Mouse (Mus musculus): Measurements from ENCODE around the gene Hectd1. TPM values are rescaled to one million over a fixed set of nuclear protein-coding genes. Genes with fewer than 3 reads are reported as not detected.
A peak's percentile ranks its signal among the peaks of the same experiment; 100 is the strongest.

Gene Hectd1
- total and polyA plus RNA-seq, 3 experiments, result 17.3 to 85.1 (median 74.9) TPM

GRCm38 (mm10) chr12:51747348-51747747, 82.0 kb downstream of the Hectd1 start:
- Histone ChIP-seq H3K9ac (ENCODE audit: low read depth, low read length) (no peak overlapping the region), H3K27ac (no peak overlapping the region), H3K27me3 (ENCODE audit: control insufficient read depth, insufficient read depth, low read length) (no peaks in the 10 kb centered on the region), H3K79me2 (replicated peaks; ENCODE audit: control insufficient read depth, insufficient read depth, low read length) (no peaks in the 10 kb centered on the region), H3K36me3 (ENCODE audit: control insufficient read depth, insufficient read depth, low read length) (peaks cover 16% of the 10 kb centered on the region), H3K4me1 (ENCODE audit: control insufficient read depth, insufficient read depth, low read length) (no peaks in the 10 kb centered on the region), H3K4me3 (no peak overlapping the region)
- WGBS, result 90% methylated on average over 2 of the region's 2 CpGs
- DNase-seq, result no peak
- intact Hi-C loops (cut with DNase I), result loop anchor here (10.0 kb wide), 1 partner anchor 343 kb away; no protein-coding TSS in a partner anchor
- peak; percentile 59 for TF ChIP-seq CTCF (IDR thresholded peaks at IDR 0.05)
- TF ChIP-seq POLR2A (IDR thresholded peaks at IDR 0.05; ENCODE audit: insufficient read depth, low read depth, low read length), result no peak
- no peak for TF ChIP-seq EP300 (IDR thresholded peaks at IDR 0.05; ENCODE audit: insufficient read depth, low read depth, low read length)

GRCm38 (mm10) chr12:51744957-51745356, 84.4 kb downstream of the Hectd1 start:
- Histone ChIP-seq H3K79me2 (replicated peaks; ENCODE audit: control insufficient read depth, insufficient read depth, low read length) (no peaks in the 10 kb centered on the region), H3K4me3 (no peak overlapping the region), H3K27ac (no peak overlapping the region), H3K27me3 (ENCODE audit: control insufficient read depth, insufficient read depth, low read length) (no peaks in the 10 kb centered on the region), H3K9ac (ENCODE audit: low read depth, low read length) (no peak overlapping the region), H3K4me1 (ENCODE audit: control insufficient read depth, insufficient read depth, low read length) (no peaks in the 10 kb centered on the region), H3K36me3 (ENCODE audit: control insufficient read depth, insufficient read depth, low read length) (peaks cover 16% of the 10 kb centered on the region)
- intact Hi-C loops (cut with DNase I), result loop anchor here (10.0 kb wide), 1 partner anchor 340 kb away; no protein-coding TSS in a partner anchor
- TF ChIP-seq CTCF (IDR thresholded peaks at IDR 0.05) (no peak), EP300 (IDR thresholded peaks at IDR 0.05; ENCODE audit: insufficient read depth, low read depth, low read length) (no peak), POLR2A (IDR thresholded peaks at IDR 0.05; ENCODE audit: insufficient read depth, low read depth, low read length) (no peak)
- WGBS, result 74% methylated on average over 6 of the region's 6 CpGs
- no peak for DNase-seq

GRCm38 (mm10) chr12:51741690-51742089, 87.6 kb downstream of the Hectd1 start:
- WGBS, result 90% methylated on average over 6 of the region's 6 CpGs
- Histone ChIP-seq H3K27ac (no peak overlapping the region), H3K9ac (ENCODE audit: low read depth, low read length) (no peak overlapping the region), H3K36me3 (ENCODE audit: control insufficient read depth, insufficient read depth, low read length) (peaks cover 6% of the 10 kb centered on the region), H3K4me3 (no peak overlapping the region), H3K4me1 (ENCODE audit: control insufficient read depth, insufficient read depth, low read length) (peaks cover 3% of the 10 kb centered on the region; the same call in 1 of the 2 replicates), H3K27me3 (ENCODE audit: control insufficient read depth, insufficient read depth, low read length) (no peaks in the 10 kb centered on the region), H3K79me2 (replicated peaks; ENCODE audit: control insufficient read depth, insufficient read depth, low read length) (no peaks in the 10 kb centered on the region)
- TF ChIP-seq CTCF (IDR thresholded peaks at IDR 0.05), result peak; percentile 91
- no peak for TF ChIP-seq EP300 (IDR thresholded peaks at IDR 0.05; ENCODE audit: insufficient read depth, low read depth, low read length)
- DNase-seq, result peak in 1 of 2 experiments; percentile 25
- intact Hi-C loops (cut with DNase I), result loop anchor here (1.0 to 10.0 kb wide), 2 partner anchors 73 to 337 kb away; no protein-coding TSS in a partner anchor

GRCm38 (mm10) chr12:51736807-51737206, 92.5 kb downstream of the Hectd1 start:
- H3K4me1 ChIP-seq (ENCODE audit: control insufficient read depth, insufficient read depth, low read length), result peaks cover 3% of the 10 kb centered on the region; the same call in 1 of the 2 replicates
- no peaks in the 10 kb centered on the region for H3K36me3 ChIP-seq (ENCODE audit: control insufficient read depth, insufficient read depth, low read length)
- no peak for DNase-seq
- TF ChIP-seq EP300 (IDR thresholded peaks at IDR 0.05; ENCODE audit: insufficient read depth, low read depth, low read length), result no peak
- no peak for TF ChIP-seq CTCF (IDR thresholded peaks at IDR 0.05)
- no peak for TF ChIP-seq POLR2A (IDR thresholded peaks at IDR 0.05; ENCODE audit: insufficient read depth, low read depth, low read length)
- intact Hi-C loops (cut with DNase I), result no loop called here
- no peaks in the 10 kb centered on the region for H3K27me3 ChIP-seq (ENCODE audit: control insufficient read depth, insufficient read depth, low read length)
- WGBS, result 63% methylated on average over 1 of the region's 1 CpGs
- no peak overlapping the region for H3K27ac ChIP-seq
- H3K4me3 ChIP-seq, result no peak overlapping the region
- H3K9ac ChIP-seq (ENCODE audit: low read depth, low read length), result no peak overlapping the region
- no peaks in the 10 kb centered on the region for H3K79me2 ChIP-seq (replicated peaks; ENCODE audit: control insufficient read depth, insufficient read depth, low read length)

GRCm38 (mm10) chr12:51736381-51736780, 93.0 kb downstream of the Hectd1 start:
- DNase-seq, result no peak
- peaks cover 3% of the 10 kb centered on the region; the same call in 1 of the 2 replicates for H3K4me1 ChIP-seq (ENCODE audit: control insufficient read depth, insufficient read depth, low read length)
- no peaks in the 10 kb centered on the region for H3K27me3 ChIP-seq (ENCODE audit: control insufficient read depth, insufficient read depth, low read length)
- H3K27ac ChIP-seq, result peak overlapping the region; percentile 22; the same call in 1 of the 2 replicates
- H3K4me3 ChIP-seq, result no peak overlapping the region
- 70% methylated on average over 3 of the region's 3 CpGs for WGBS
- TF ChIP-seq CTCF (IDR thresholded peaks at IDR 0.05), result no peak
- no peak for TF ChIP-seq POLR2A (IDR thresholded peaks at IDR 0.05; ENCODE audit: insufficient read depth, low read depth, low read length)
- TF ChIP-seq EP300 (IDR thresholded peaks at IDR 0.05; ENCODE audit: insufficient read depth, low read depth, low read length), result no peak
- intact Hi-C loops (cut with DNase I), result no loop called here
- H3K79me2 ChIP-seq (replicated peaks; ENCODE audit: control insufficient read depth, insufficient read depth, low read length), result no peaks in the 10 kb centered on the region
- H3K36me3 ChIP-seq (ENCODE audit: control insufficient read depth, insufficient read depth, low read length), result no peaks in the 10 kb centered on the region
- H3K9ac ChIP-seq (ENCODE audit: low read depth, low read length), result no peak overlapping the region

- WGBS, result 26% methylated on average over 7 of the region's 7 CpGs
- no peak overlapping the region for H3K9ac ChIP-seq (ENCODE audit: low read depth, low read length)
- H3K36me3 ChIP-seq (ENCODE audit: control insufficient read depth, insufficient read depth, low read length), result no peaks in the 10 kb centered on the region
- H3K4me3 ChIP-seq, result no peak overlapping the region
- H3K27ac ChIP-seq, result peak overlapping the region; percentile 22; the same call in 1 of the 2 replicates
- H3K27me3 ChIP-seq (ENCODE audit: control insufficient read depth, insufficient read depth, low read length), result no peaks in the 10 kb centered on the region
- H3K4me1 ChIP-seq (ENCODE audit: control insufficient read depth, insufficient read depth, low read length), result peaks cover 3% of the 10 kb centered on the region; the same call in 1 of the 2 replicates
- H3K79me2 ChIP-seq (replicated peaks; ENCODE audit: control insufficient read depth, insufficient read depth, low read length), result no peaks in the 10 kb centered on the region
- no peak for DNase-seq
- TF ChIP-seq EP300 (IDR thresholded peaks at IDR 0.05; ENCODE audit: insufficient read depth, low read depth, low read length) (no peak), CTCF (IDR thresholded peaks at IDR 0.05) (no peak), POLR2A (IDR thresholded peaks at IDR 0.05; ENCODE audit: insufficient read depth, low read depth, low read length) (no peak)
- intact Hi-C loops (cut with DNase I), result no loop called here
Observed at GRCm38 (mm10) chr12:51735840-51736271, 93.5 kb downstream of the Hectd1 start.

All from heart, adult 2 months (tissue).